Mouse (Mus musculus) small intestine, adult 2 months (tissue): ENCODE results near the gene Atad1. TPM values are rescaled to one million over a fixed set of nuclear protein-coding genes. Genes with fewer than 3 reads are reported as not detected.
A peak's percentile ranks its signal among the peaks of the same experiment; 100 is the strongest.
"Not testable (repeated sequence)": the region's sequence is repeated elsewhere in the genome, so short reads cannot be mapped to it uniquely, and the experiment has no call there.

Experiments used
- H3K27ac ChIP-seq: fragments of 200-500 bp; 2 replicates; pipeline ENCODE4 v1.5.1; 2012; ENCODE audit warnings: low read depth, low read length, control low read depth, inconsistent platforms; ENCODE audit not compliant: insufficient read depth
- H3K27me3 ChIP-seq: fragments of 200-500 bp; 2 replicates; pipeline ENCODE4 v1.6.1; 2012; ENCODE audit warnings: mild to moderate bottlenecking, moderate library complexity, low read length, inconsistent platforms; ENCODE audit not compliant: control insufficient read depth, insufficient read depth
- H3K36me3 ChIP-seq: fragments of 200-500 bp; 2 replicates; pipeline ENCODE4 v1.6.1; 2012; ENCODE audit warnings: mild to moderate bottlenecking, low read length, control low read depth, inconsistent platforms; ENCODE audit not compliant: control insufficient read depth, insufficient read depth
- H3K4me1 ChIP-seq: fragments of 200-500 bp; 2 replicates; pipeline ENCODE4 v1.6.1; 2012; ENCODE audit warnings: low read length, inconsistent platforms, mixed read lengths; ENCODE audit not compliant: control insufficient read depth, insufficient read depth, insufficient read length
- H3K4me3 ChIP-seq: fragments of 200-500 bp; 2 replicates; pipeline ENCODE4 v1.5.1; 2012; ENCODE audit warnings: low read depth, mild to moderate bottlenecking, control low read depth, inconsistent platforms, low read length, moderate library complexity
- CTCF ChIP-seq: fragments of 200-500 bp; IDR thresholded peaks from 2 replicates; pipeline ENCODE4 v1.5.1; 2012; ENCODE audit warnings: low read depth, mild to moderate bottlenecking, control low read depth, inconsistent platforms, low read length, moderate library complexity, mixed read lengths; ENCODE audit not compliant: insufficient replicate concordance, insufficient read length; ENCODE audit errors: extremely low read depth
- POLR2A ChIP-seq: fragments of 200-500 bp; IDR thresholded peaks from 2 replicates; pipeline ENCODE4 v1.6.1; 2012; ENCODE audit warnings: low read depth, mild to moderate bottlenecking, control low read depth, inconsistent platforms, low read length, moderate library complexity
- WGBS: fragments of 180-500 bp; shearing (Covaris S2); methylation state at CpG from one replicate; pipeline ENCODE4 v1.1.7; 2018; 5-methylcytosine and 5-hydroxymethylcytosine counted together
- polyA plus RNA-seq: library from polyadenylated mRNA; depleted of rRNA; stranded (reverse); fragments of >200 nt; gene quantifications from 2 replicates; pipeline ENCODE4 v1.2.3, GENCODE M21; 2012

Gene Atad1
- polyA plus RNA-seq, 1 experiment: 1.5 TPM

- Histone ChIP-seq H3K4me1 (no peaks in the 10 kb centered on the region), H3K27ac (no peak overlapping the region), H3K36me3 (peaks cover 46% of the 10 kb centered on the region), H3K27me3 (no peaks in the 10 kb centered on the region), H3K4me3 (no peak overlapping the region)
- no peak for TF ChIP-seq CTCF
- TF ChIP-seq POLR2A: no peak
- WGBS: 83% methylated on average over 3 of the region's 3 CpGs
Observed at GRCm38 (mm10) chr19:32702191-32702590, 37.4 kb downstream of the Atad1 start.

GRCm38 (mm10) chr19:32696674-32697073 is 42.9 kb downstream of the Atad1 start:
- no peak for TF ChIP-seq POLR2A
- no peak for TF ChIP-seq CTCF
- Histone ChIP-seq H3K4me1 (no peaks in the 10 kb centered on the region), H3K27me3 (no peaks in the 10 kb centered on the region), H3K27ac (no peak overlapping the region), H3K36me3 (peaks cover 49% of the 10 kb centered on the region), H3K4me3 (no peak overlapping the region)
- WGBS: 93% methylated on average over 2 of the region's 2 CpGs

DNA sequence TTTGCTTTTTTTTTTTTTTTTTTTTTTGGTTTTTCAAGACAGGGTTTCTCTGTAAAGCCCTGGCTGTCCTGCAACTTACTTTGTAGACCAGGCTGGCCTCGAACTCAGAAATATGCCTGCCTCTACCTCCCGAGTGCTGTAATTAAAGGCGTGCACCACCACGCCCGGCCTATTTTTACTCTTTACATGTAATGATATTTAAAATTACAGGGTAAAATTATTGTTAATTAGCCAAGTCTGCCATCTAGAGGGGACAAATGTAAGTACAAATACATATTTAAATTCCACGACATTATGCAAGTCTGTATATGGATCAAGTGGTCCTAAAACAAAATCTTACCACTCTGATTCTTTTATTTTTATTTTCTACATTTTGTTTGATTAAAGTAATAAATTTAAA is 49.9 kb downstream of the Atad1 start:
- peaks cover 36% of the 10 kb centered on the region for H3K36me3 ChIP-seq

DNA sequence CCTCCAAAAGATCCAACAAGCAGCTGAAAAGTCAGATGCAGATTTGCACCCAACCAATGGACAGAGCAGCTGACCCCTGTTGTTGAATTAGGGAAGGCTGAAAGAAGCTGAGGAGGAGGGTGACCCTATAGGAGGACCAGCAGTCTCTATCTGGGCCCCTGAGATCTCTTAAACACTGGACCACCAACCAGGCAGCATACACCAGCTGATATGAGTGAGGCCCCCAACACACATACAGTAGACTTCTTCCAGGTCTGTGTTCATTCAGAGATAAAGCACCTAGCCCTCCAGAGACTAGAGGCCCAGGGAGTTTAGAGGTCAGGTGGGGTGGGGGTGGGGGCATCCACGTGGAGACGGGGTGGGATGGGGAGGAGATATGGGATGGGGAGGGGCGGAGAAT is 51.4 kb downstream of the Atad1 start:
- 79% methylated on average over 3 of the region's 3 CpGs for WGBS
- not testable (repeated sequence) for H3K27ac ChIP-seq, H3K4me1 ChIP-seq, H3K27me3 ChIP-seq, H3K4me3 ChIP-seq
- H3K36me3 ChIP-seq: peaks cover 33% of the 10 kb centered on the region

More for the DNA sequence above, 49.9 kb downstream of the Atad1 start:
- H3K27ac ChIP-seq: no peak overlapping the region
- no peaks in the 10 kb centered on the region for H3K4me1 ChIP-seq
- 15% methylated on average over 6 of the region's 6 CpGs for WGBS
- no peaks in the 10 kb centered on the region for H3K27me3 ChIP-seq
- TF ChIP-seq CTCF (peak; percentile 41; the same call in 1 of the 2 replicates), POLR2A (no peak)
- H3K4me3 ChIP-seq: no peak overlapping the region

- Histone ChIP-seq H3K27me3 (no peaks in the 10 kb centered on the region), H3K4me3 (no peak overlapping the region), H3K36me3 (peaks cover 31% of the 10 kb centered on the region), H3K4me1 (no peaks in the 10 kb centered on the region), H3K27ac (no peak overlapping the region)
- TF ChIP-seq POLR2A (no peak), CTCF (no peak)
- 90% methylated on average over 5 of the region's 5 CpGs for WGBS
Observed at GRCm38 (mm10) chr19:32687721-32688120, 51.9 kb downstream of the Atad1 start.

DNA sequence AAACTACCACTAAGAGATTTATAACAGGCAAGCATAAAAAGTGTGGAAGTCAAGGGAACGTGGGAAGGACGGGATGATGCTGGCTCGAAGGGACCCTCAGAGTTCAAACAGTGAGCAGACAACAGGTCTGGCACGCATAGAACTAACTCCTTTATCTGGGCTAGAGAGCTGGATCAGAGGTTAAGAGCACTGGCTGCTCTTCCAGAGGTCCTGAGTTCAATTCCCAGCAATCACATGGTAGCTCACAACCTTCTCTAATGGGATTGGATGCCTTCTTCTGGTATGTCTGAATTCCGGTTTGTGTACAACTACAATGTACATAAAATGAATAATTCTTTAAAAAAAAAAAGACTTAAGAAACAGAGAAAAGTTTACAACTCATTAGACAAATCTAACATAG is 56.5 kb downstream of the Atad1 start:
- H3K27me3 ChIP-seq: no peaks in the 10 kb centered on the region
- no peak overlapping the region for H3K4me3 ChIP-seq
- H3K27ac ChIP-seq: no peak overlapping the region
- peaks cover 31% of the 10 kb centered on the region for H3K36me3 ChIP-seq
- 94% methylated on average over 5 of the region's 5 CpGs for WGBS
- no peaks in the 10 kb centered on the region for H3K4me1 ChIP-seq
- no peak for TF ChIP-seq POLR2A
- no peak for TF ChIP-seq CTCF

- no peak overlapping the region for H3K4me3 ChIP-seq
Observed at GRCm38 (mm10) chr19:32680894-32681293, 58.7 kb downstream of the Atad1 start.

GRCm38 (mm10) chr19:32675766-32676165 is 63.8 kb downstream of the Atad1 start:
- peaks cover 28% of the 10 kb centered on the region for H3K36me3 ChIP-seq
- no peak for TF ChIP-seq CTCF
- TF ChIP-seq POLR2A: no peak
- no peak overlapping the region for H3K27ac ChIP-seq
- H3K4me3 ChIP-seq: no peak overlapping the region
- H3K27me3 ChIP-seq: no peaks in the 10 kb centered on the region
- H3K4me1 ChIP-seq: no peaks in the 10 kb centered on the region
- WGBS: 88% methylated on average over 3 of the region's 3 CpGs

More at GRCm38 (mm10) chr19:32680894-32681293, 58.7 kb downstream of the Atad1 start:
- Histone ChIP-seq H3K36me3 (peaks cover 25% of the 10 kb centered on the region), H3K27me3 (no peaks in the 10 kb centered on the region), H3K4me1 (no peaks in the 10 kb centered on the region), H3K27ac (no peak overlapping the region)
- TF ChIP-seq POLR2A (no peak), CTCF (no peak)
- WGBS: 34% methylated on average over 2 of the region's 2 CpGs

DNA sequence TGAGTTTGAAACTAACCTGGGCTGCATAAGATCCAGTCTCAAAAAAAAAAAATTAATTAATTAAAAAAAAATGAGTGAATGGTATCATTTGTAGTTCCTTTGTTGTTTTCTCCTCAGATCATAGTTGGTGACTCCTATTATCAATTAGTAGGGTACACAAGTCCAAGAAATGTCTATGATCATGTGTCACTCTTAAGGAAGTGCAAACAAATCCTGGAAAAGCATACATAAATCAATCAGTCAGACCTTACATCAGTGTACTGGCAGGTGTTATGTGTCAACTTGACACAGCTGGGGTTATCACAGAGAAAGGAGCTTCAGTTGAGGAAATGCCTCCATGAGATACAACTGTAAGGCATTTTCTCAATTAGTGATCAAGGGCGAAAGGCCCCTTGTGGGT is 71.8 kb downstream of the Atad1 start:
- not testable (repeated sequence) for H3K27ac ChIP-seq, H3K4me1 ChIP-seq, H3K4me3 ChIP-seq, H3K27me3 ChIP-seq
- peaks cover 33% of the 10 kb centered on the region for H3K36me3 ChIP-seq
- 51% methylated on average over 1 of the region's 1 CpGs for WGBS
